Mouse (Mus musculus) T-helper 17 cell (primary cell): Measurements from ENCODE around the gene Grsf1.

Experiments
- in situ Hi-C, 2 experiments: fragments of 300-600 bp; cut with MboI, MseI; formaldehyde crosslinking; loops; 1 replicate in 1 of 2; 2 replicates in 1 of 2; pipeline ENCODE4 v1.15.1; 2025; ENCODE audit warnings: high pct_unique_total_duplicates in 2 of 2

Gene Grsf1

DNA sequence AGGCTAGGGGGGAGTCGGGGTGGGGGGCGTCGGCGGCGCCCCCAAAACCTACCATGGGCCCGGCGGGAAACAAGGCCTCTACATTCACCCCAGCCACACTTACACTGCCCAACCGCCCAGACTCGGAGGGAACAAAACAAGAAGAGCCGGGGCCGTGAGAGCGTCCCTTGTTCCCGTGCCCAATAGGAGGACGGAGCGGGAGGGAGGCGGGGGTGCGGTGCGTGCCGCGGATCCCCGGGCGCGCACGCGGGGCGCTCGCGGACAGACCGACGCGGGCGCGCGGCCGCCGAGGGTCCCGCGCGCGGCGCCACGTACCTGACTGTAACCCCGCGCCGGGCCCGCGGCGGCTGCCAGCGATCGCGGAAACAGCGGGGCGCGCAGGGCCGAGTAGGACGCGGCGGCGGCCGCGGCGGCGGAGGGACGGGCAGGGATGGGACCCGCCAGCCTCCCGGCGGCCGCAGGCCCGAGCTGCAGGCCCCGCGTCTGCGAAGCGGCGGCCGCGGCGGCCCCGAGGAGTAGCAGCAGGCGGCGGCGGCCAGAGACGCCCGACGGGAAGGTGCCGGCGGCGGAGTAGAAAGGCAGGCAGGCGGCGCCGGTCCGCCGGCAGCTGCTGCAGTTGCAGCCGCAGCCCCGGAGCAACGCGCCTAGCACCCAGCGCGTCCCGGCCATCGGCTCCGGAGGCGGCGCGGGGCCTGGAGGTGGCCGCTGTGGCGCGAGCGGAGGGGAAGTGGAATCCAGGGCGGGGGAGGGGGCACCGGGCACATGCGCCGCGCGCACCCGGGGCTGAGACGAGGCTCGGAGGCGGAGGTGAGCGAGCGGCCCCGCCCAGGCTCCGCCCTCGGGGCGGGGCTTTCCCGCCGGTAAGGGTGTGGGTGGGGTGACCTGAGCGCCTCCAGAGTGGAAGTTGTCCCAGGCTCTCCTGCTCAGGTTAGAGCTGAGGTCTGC lies at the start of gene Grsf1:
Grsf1 (minus strand) TSS at position 729 of the 945 bp plus-strand sequence.
- in situ Hi-C loops = no loop called here

DNA sequence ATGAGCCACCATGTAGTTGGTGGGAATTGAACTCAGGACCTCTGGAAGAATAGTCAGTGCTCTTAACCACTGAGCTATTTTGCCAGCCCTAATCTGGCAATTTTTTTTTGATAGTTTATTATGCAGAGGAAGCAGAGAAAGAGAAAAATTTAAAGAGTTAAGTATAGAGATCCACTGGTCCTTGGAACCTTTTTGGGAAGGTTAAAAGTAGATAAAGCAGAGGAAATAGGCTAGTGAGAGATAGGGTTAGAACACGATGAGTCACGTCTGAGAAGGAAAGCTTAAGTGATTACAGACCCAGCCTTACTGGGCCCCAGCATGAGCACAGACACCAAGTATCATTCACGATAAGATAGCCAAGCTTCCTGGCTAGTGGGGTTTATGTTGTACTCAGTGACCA lies 48.1 kb upstream of the Grsf1 start:
- in situ Hi-C loops = no loop called here

- in situ Hi-C loops = no loop called here
Observed at GRCm38 (mm10) chr5:88722213-88722600, 46.2 kb upstream of the Grsf1 start.

DNA sequence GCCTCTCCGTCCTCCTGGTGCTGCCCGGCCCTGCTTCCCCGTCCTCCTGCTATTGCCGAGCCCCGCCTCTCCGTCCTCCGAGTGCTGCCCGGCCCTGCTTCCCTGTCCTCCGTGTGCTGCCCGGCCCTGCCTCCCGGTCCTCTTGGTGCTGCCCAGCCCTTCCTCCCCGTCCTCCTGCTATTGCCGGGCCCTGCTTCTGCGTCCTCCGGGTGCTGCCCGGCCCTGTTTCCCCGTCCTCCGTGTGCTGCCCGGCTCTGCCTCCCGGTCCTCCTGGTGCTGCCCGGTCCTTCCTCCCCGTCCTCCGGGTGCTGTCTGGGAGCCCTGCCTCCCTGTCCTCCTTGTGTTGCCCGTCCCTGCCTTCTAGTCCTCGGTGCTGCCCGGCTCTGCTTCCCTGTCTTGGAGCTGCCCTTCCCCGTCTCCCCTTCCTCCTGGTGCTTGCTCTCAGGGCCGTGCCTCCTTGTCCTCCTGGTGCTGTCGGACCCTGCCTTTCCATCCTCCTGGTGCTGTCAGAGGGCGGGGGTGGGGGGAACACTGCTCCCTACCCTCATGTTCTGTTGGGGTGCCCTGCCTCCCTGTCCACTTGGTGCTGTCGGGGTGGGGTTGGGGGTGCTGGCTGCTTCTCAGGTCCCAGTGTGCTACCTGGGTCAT lies 45.7 kb upstream of the Grsf1 start:
- in situ Hi-C loops = no loop called here

DNA sequence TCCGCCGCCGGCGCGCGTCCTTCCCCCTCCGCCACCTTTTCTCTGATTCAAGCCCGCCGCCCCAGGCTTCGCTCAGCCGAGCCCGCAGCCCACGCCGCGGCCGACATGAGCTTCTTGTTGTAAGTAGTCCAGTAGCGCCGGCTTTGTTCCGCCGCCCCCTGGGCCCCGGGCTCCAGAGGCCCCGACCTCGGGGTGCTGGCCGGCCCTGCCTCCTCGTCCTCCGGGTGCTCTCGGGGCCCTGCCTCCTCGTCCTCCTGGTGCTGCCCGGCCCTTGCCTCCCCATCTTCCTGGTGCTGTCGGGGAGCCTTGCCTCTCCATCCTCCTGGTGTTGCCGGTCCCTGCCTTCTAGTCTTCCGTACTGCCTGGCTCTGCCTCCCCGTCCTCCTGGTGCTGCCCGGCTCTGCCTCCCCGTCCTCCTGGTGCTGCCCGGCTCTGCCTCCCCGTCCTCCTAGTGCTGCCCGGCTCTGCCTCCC lies 45.1 kb upstream of the Grsf1 start:
- in situ Hi-C loops = no loop called here

DNA sequence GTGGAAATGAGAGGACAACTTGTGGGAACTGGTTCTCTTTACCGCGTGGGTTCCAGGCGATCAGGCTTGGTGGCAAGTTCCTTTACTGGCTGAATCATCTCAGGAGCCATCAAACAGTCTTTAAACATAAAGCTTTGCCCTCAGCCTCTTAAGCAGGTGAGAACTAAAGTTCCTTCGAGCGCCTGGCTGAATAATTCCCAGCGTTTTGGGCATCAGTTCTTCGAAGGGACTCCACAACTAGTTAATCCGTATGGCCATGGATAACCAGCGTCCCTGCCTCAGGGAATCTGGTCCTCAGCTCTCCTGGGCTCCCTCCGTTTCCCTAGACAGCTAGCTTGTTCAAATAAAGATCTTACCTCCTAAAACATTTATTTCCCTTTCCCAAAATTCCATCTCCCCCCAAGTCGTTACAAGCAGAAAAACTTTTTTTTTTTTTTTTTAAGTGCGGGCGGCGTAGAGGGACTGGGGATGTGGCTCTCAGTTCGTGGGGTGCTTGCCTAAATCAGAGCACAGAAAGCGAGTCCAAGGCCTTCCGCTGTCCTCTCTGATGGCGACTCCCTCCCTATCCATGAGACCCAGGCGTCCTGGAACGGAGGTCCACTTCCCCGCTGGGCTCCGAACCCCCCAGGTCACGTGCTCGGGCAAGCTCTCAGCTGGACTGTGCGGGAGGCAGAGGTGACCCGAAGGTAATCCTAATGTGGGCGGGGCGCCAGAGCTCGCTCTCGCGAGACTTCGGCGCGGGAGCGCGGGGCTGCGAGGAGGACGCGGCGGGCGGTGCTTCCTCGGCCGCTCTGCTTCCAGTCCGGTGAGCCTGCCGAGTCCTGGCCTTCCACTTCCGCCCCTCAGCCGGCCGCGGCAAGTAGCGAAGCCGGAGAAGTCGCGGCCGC lies 44.4 kb upstream of the Grsf1 start, which contains the start of gene Mob1b:
Mob1b (plus strand) TSS at position 740 of the 887 bp plus-strand sequence.
- in situ Hi-C loops = no loop called here

DNA sequence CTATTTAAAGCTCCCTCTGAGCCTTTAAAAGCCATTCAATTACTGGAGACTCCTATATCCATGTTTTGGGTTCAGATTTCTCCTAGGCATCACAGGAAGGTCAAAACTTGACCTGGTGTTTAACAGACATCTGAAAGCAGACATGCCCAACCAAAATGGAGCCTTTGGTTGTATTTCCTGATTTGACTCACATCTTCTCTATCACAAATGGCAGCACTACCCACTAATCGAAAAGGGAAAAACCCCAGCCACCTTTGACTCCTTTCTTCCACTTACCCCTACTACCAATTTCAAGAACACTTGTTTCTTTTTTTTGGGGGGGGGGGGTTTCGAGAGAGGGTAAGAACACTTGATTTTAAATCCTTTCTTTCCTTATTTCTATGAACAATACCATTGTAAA lies 41.0 kb upstream of the Grsf1 start:
- in situ Hi-C loops = no loop called here

GRCm38 (mm10) chr5:88712328-88712727 lies 36.4 kb upstream of the Grsf1 start:
- in situ Hi-C loops = no loop called here

GRCm38 (mm10) chr5:88711618-88712224 lies 35.8 kb upstream of the Grsf1 start:
- in situ Hi-C loops = no loop called here

GRCm38 (mm10) chr5:88711128-88711527 lies 35.2 kb upstream of the Grsf1 start:
- in situ Hi-C loops = no loop called here

GRCm38 (mm10) chr5:88703551-88703950 lies 27.6 kb upstream of the Grsf1 start:
- in situ Hi-C loops = loop anchor here in 1 of 2 experiments (5.0 kb wide), 1 partner anchor 1004 kb away; no protein-coding TSS in a partner anchor

GRCm38 (mm10) chr5:88702041-88702440 lies 26.1 kb upstream of the Grsf1 start:
- in situ Hi-C loops = loop anchor here in 1 of 2 experiments (5.0 kb wide), 1 partner anchor 1005 kb away; no protein-coding TSS in a partner anchor

- in situ Hi-C loops = no loop called here
Observed at GRCm38 (mm10) chr5:88699251-88699913, 23.4 kb upstream of the Grsf1 start.

DNA sequence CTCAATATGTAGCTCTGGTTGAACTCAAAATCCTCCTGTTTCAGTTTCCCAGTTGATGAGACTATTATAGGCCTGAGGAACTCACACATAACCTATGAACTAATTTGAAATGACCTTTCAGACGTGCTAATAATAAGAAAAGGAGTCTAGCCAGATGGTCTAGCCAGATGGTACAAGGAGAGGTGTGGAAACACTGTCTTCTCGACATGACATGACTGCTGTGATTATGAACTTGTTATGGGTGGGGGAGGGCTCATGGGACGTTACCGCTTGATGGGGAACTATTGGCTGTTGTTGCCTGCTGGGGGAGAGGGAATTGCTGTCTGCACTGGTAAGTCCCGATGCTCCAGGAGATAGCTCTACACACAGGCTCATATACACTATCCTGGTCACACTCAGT lies 21.3 kb upstream of the Grsf1 start:
- in situ Hi-C loops = no loop called here

DNA sequence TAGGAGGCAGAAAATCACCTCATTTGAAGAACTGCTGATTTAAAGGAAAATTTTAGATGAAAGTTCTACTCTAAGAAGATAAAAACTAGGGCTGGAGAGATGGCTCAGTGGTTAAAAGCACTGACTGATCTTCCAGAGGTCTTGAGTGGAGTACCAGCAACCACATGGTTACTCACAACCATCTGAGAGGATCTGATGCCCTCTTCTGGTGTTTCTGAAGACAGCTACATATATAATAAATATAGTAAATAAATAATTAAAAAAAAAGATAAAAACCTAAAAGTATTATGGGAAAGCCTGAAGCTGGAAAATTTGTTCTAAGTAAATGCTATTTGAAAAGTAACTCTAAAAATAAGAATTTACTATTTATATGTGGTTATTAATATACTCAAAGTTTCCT lies 17.1 kb upstream of the Grsf1 start:
- in situ Hi-C loops = no loop called here

- in situ Hi-C loops = no loop called here
Observed at GRCm38 (mm10) chr5:88692586-88692985, 16.6 kb upstream of the Grsf1 start.

DNA sequence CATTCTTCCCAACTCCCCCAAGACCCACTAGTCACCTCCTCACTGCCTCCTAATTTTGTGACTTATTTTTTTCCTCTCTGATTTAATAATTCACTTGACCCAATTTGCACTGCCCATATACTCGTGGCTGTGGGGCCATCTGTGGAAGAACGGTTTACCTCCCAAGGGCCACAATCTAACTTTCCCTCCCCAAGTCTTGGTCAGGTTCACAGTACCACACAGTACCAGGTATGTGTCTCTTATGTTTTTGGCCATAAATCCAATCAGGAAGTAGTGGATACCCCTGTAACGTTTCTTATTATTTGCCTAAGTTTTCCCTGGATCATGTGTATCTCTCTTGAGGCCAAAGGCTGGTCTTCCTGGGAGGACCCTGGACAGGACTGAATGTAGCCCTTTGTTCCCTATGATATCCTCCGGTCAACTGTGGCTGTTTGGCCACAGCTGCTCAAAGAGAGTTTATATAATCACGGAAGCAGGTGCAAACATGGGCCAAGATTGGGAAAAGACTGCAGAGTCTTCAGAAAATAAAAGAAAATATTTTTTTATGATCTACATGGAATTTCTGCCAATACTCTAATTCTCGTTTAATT lies 15.6 kb upstream of the Grsf1 start:
- in situ Hi-C loops = no loop called here

DNA sequence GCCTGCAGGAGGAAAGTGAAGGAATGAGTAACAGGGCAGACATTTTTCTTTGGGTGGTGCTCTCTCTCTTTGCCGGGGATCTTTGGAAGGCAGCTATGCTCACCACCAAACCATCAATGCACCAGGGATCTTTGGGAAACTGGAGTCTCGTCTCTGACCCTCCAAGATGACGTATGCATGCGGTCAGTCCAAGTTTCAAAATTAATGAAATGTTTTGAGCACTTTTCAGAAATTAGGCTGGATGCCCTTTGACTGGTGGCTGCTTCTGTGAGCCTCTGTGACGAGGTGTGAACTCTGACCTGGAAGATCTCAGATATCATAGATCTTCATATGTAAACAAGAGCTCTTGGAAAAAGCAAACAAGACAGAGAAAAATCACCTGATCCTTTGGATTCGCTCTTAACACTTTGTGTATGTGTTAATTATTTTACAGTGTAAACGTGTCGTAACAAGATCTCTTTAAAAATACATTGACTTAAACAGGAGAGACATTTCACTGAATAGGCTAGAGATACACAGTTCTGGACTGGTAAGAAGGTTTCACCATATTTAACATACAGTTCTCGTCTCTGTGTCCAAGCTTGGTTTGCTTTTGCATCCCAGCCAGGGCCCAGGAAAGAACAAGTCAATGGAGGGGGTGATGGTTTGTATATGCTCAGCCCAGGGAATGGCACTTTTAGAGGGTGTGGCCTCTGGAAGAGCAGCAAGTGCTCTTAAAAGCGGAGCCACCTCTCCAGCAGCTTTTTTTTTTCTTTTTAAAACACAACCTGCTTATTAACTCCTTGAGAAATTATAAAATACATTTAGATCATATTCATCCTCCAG lies 14.9 kb upstream of the Grsf1 start:
- in situ Hi-C loops = no loop called here

GRCm38 (mm10) chr5:88689279-88689938 lies 13.4 kb upstream of the Grsf1 start:
- in situ Hi-C loops = loop anchor here in 1 of 2 experiments (10.0 kb wide), 1 partner anchor 995 kb away; no protein-coding TSS in a partner anchor
